In the genomic region with DNA sequence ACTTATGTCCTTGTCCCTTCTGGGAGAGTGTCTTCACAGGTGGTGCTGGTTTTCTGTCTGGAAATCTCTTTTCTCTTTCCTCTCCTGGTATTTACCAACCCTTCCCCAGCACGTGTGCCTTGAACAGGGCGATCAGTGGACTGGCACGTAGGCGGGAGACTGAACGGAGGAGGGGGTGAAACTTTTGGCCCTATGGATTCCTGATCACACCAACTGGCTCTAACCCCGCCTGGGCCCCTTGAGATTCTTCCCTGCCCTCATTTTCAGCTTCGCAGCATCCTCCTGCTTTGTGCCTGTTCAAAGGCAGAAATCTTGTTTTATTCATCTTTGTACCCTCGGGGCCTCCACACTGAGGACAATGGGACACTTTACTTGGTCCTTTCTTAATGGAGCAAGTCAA, we compare ENCODE assay signal across 40 mouse cellular contexts. TPM values are rescaled to one million over a fixed set of nuclear protein-coding genes. Genes with fewer than 3 reads are reported as not detected.
A peak's percentile ranks its signal among the peaks of the same experiment; 100 is the strongest.
DNase-seq lines count a peak whose midpoint lies in the region; ATAC-seq and TF ChIP-seq lines count a peak whose summit lies in the region.
"Had no signal": no experiment of that assay in that cellular context is flagged by ENCODE, and none has a peak within 500 bp of the region (broad histone marks: within the 10 kb centered on the region; RNA-seq: fewer than 3 reads in every experiment).

No protein-coding gene starts in this region.

- H3K36me3 ChIP-seq in heart, adult 2 months (ENCODE audit: control insufficient read depth, insufficient read depth, low read length), result no peaks in the 10 kb centered on the region
- H3K36me3 ChIP-seq in midbrain, embryonic 11.5 days (ENCODE audit: control insufficient read depth, insufficient read depth, low read length), result no peaks in the 10 kb centered on the region
- no peaks in the 10 kb centered on the region for H3K36me3 ChIP-seq in midbrain, embryonic 14.5 days (ENCODE audit: control insufficient read depth, insufficient read depth, low read length)
- H3K36me3 ChIP-seq: embryonic facial prominence, embryonic 12.5 days; intestine, embryonic 15.5 days; limb, embryonic 12.5 days; liver, embryonic 15.5 days; neural tube, embryonic 13.5 days; stomach, embryonic 15.5 days had no signal

- no peaks in the 10 kb centered on the region for H3K27me3 ChIP-seq in heart, adult 2 months (ENCODE audit: control insufficient read depth, insufficient read depth, low read length)
- no peaks in the 10 kb centered on the region for H3K27me3 ChIP-seq in midbrain, embryonic 11.5 days (ENCODE audit: control insufficient read depth, insufficient read depth, low read length)
- H3K27me3 ChIP-seq in midbrain, embryonic 14.5 days (ENCODE audit: control insufficient read depth, insufficient read depth, low read length), result no peaks in the 10 kb centered on the region
- H3K27me3 ChIP-seq: CH12.LX; embryonic facial prominence, embryonic 12.5 days; intestine, embryonic 15.5 days; liver, embryonic 15.5 days; neural tube, embryonic 13.5 days; stomach, embryonic 15.5 days had no signal

- H3K4me1 ChIP-seq in heart, adult 2 months (ENCODE audit: control insufficient read depth, insufficient read depth, low read length), result no peaks in the 10 kb centered on the region
- H3K4me1 ChIP-seq in midbrain, embryonic 11.5 days (ENCODE audit: control insufficient read depth, insufficient read depth, low read length), result peaks cover 12% of the 10 kb centered on the region; the same call in 1 of the 2 replicates
- 0 out of 2 replicates have a peak, but pooled peaks cover 6% of the 10 kb centered on the region for H3K4me1 ChIP-seq in midbrain, embryonic 14.5 days (ENCODE audit: control insufficient read depth, insufficient read depth, low read length)
- H3K4me1 ChIP-seq: intestine, embryonic 15.5 days; liver, embryonic 15.5 days; stomach, embryonic 15.5 days had no signal

- no peak overlapping the region for H3K4me3 ChIP-seq in heart, adult 2 months
- H3K4me3 ChIP-seq in midbrain, embryonic 11.5 days (ENCODE audit: low read depth, low read length), result no peak overlapping the region
- no peak overlapping the region for H3K4me3 ChIP-seq in midbrain, embryonic 14.5 days (replicated peaks; ENCODE audit: low read depth, low read length)
- H3K4me3 ChIP-seq: embryonic facial prominence, embryonic 12.5 days; intestine, embryonic 15.5 days; layer of hippocampus, adult 2 months; left cerebral cortex, adult 2 months; limb, embryonic 12.5 days; liver, embryonic 15.5 days; myocyte; neural tube, embryonic 13.5 days; stomach, embryonic 15.5 days had no signal

- no peak for TF ChIP-seq CTCF in heart, adult 2 months (IDR thresholded peaks at IDR 0.05)

- WGBS in heart, adult 2 months, result 83% methylated on average over 8 of the region's 8 CpGs
- WGBS in midbrain, embryonic 11.5 days, result 40% methylated on average over 8 of the region's 8 CpGs
- WGBS in midbrain, embryonic 14.5 days, result 13% methylated on average over 8 of the region's 8 CpGs

- ATAC-seq in midbrain, embryonic 11.5 days (ENCODE audit: low FRiP score), result peak; percentile 57; the same call in 1 of the 2 replicates
- no peak for ATAC-seq in midbrain, embryonic 14.5 days (ENCODE audit: low FRiP score, low TSS enrichment)
- ATAC-seq: hindbrain, postnatal 0 days; intestine, embryonic 15.5 days had no signal

- H3K9ac ChIP-seq in heart, adult 2 months (ENCODE audit: low read depth, low read length), result no peak overlapping the region
- H3K9ac ChIP-seq in midbrain, embryonic 11.5 days (ENCODE audit: low read length), result no peak overlapping the region
- no peak overlapping the region for H3K9ac ChIP-seq in midbrain, embryonic 14.5 days (replicated peaks; ENCODE audit: low read length)
- H3K9ac ChIP-seq: embryonic facial prominence, embryonic 12.5 days; intestine, embryonic 15.5 days; limb, embryonic 12.5 days; liver, embryonic 15.5 days; lung, embryonic 14.5 days; neural tube, embryonic 13.5 days; stomach, embryonic 15.5 days had no signal

- TF ChIP-seq POLR2A in heart, adult 2 months (IDR thresholded peaks at IDR 0.05; ENCODE audit: insufficient read depth, low read depth, low read length), result no peak

- H3K4me2 ChIP-seq in midbrain, embryonic 11.5 days, result no peak overlapping the region
- H3K4me2 ChIP-seq in midbrain, embryonic 14.5 days (ENCODE audit: low read length), result no peak overlapping the region
- H3K4me2 ChIP-seq: embryonic facial prominence, embryonic 12.5 days; heart, embryonic 11.5 days; intestine, embryonic 15.5 days; limb, embryonic 12.5 days; liver, embryonic 15.5 days; lung, embryonic 14.5 days; neural tube, embryonic 13.5 days; stomach, embryonic 15.5 days had no signal

- intact Hi-C loops in heart, adult 2 months (cut with DNase I), result no loop called here

- H3K27ac ChIP-seq in heart, adult 2 months, result no peak overlapping the region
- no peak overlapping the region for H3K27ac ChIP-seq in midbrain, embryonic 11.5 days (ENCODE audit: low read depth, low read length)
- H3K27ac ChIP-seq in midbrain, embryonic 14.5 days (replicated peaks; ENCODE audit: low read depth, low read length), result no peak overlapping the region
- H3K27ac ChIP-seq: embryonic facial prominence, embryonic 12.5 days; hindbrain, postnatal 0 days; intestine, embryonic 15.5 days; layer of hippocampus, adult 2 months; left cerebral cortex, adult 2 months; limb, embryonic 12.5 days; liver, embryonic 15.5 days; neural tube, embryonic 13.5 days; stomach, embryonic 15.5 days had no signal

- DNase-seq in embryo, embryonic 10 days (ENCODE audit: low spot score), result peak; percentile 26
- no peak for DNase-seq in embryo, embryonic 11 days
- peak; percentile 68 for DNase-seq in heart, adult 11 months
- no peak for DNase-seq in heart, adult 2 months
- no peak for DNase-seq in midbrain, embryonic 11.5 days (ENCODE audit: low spot score, missing footprints)
- DNase-seq in midbrain, embryonic 14.5 days, result no peak
- DNase-seq in MN1 (ENCODE audit: low spot score), result peak; percentile 19
- no peak for DNase-seq in urinary bladder, postnatal 25 days (ENCODE audit: low spot score)
- DNase-seq: adrenal gland, adult 8-10 months; cerebellum, adult 8-10 months; cerebellum, postnatal 25 days; gastrocnemius, postnatal 10 days; heart, postnatal 4 days; kidney, adult 2 months; kidney, postnatal 36 days; lung, embryonic 14.5 days; lung, postnatal 14 days; right cerebral cortex, postnatal 25 days; thymus, adult 18-20 months; thymus, postnatal 25 days had no signal

- H3K79me2 ChIP-seq in heart, adult 2 months (replicated peaks; ENCODE audit: control insufficient read depth, insufficient read depth, low read length), result no peaks in the 10 kb centered on the region

- TF ChIP-seq EP300 in heart, adult 2 months (IDR thresholded peaks at IDR 0.05; ENCODE audit: insufficient read depth, low read depth, low read length), result no peak

- no peaks in the 10 kb centered on the region for H3K9me3 ChIP-seq in midbrain, embryonic 11.5 days (ENCODE audit: control insufficient read depth, low read length)
- no peaks in the 10 kb centered on the region for H3K9me3 ChIP-seq in midbrain, embryonic 14.5 days (ENCODE audit: control insufficient read depth, low read length)
- H3K9me3 ChIP-seq: embryonic facial prominence, embryonic 12.5 days; intestine, embryonic 15.5 days; limb, embryonic 12.5 days; liver, embryonic 15.5 days; neural tube, embryonic 13.5 days; stomach, embryonic 15.5 days had no signal

RNA-seq across cellular contexts. Expression of gene Slc10a4, which starts 12.3 kb away (rescaled TPM):
- total RNA-seq in heart, adult 2 months (2021), result under 1 TPM in 1 of 2 experiments, not detected in 1; 0.16 TPM
- 0.37 and 0.76 TPM in 2 replicates for polyA plus RNA-seq in heart, adult 2 months (2012; rRNA removed)
- 8.3 and 9.0 TPM in 2 replicates for polyA plus RNA-seq in midbrain, embryonic 11.5 days (2014; fragmentation: Nextera tagmentation; extraction: Ambion mirVana)
- 23.2 and 23.6 TPM in 2 replicates for polyA plus RNA-seq in midbrain, embryonic 14.5 days (2014; fragmentation: Nextera tagmentation; extraction: Ambion mirVana)
- total RNA-seq: CH12.LX; gastrocnemius, postnatal 10 days; liver, adult 2 months had no signal
- polyA plus RNA-seq: C2C12; liver, adult 2 months had no signal

RNA-seq across cellular contexts. Expression of gene Gm10135, which starts 19.9 kb away (rescaled TPM):
- total RNA-seq in heart, adult 2 months (2021), result not detected
- polyA plus RNA-seq in heart, adult 2 months (2012; rRNA removed), result not detected in 2 replicates
- not detected in 2 replicates for polyA plus RNA-seq in midbrain, embryonic 11.5 days (2014; fragmentation: Nextera tagmentation; extraction: Ambion mirVana)
- not detected in 2 replicates for polyA plus RNA-seq in midbrain, embryonic 14.5 days (2014; fragmentation: Nextera tagmentation; extraction: Ambion mirVana)
- total RNA-seq: adrenal gland, adult 8-10 months; CH12.LX; ES-E14; gastrocnemius, postnatal 10 days; heart, postnatal 4 days; hindbrain, postnatal 0 days; layer of hippocampus, adult 2 months; layer of hippocampus, postnatal 14 days; left cerebral cortex, adult 2 months; left cerebral cortex, postnatal 25 days; liver, adult 2 months had no signal
- polyA plus RNA-seq: C2C12; embryonic facial prominence, embryonic 12.5 days; gonadal fat pad, adult 2 months; heart, embryonic 11.5 days; heart, postnatal 0 days; hindbrain, postnatal 0 days; intestine, embryonic 15.5 days; kidney, adult 2 months; kidney, embryonic 16.5 days; limb, embryonic 12.5 days; liver, adult 2 months; liver, embryonic 15.5 days; lung, embryonic 14.5 days; myocyte; neural tube, embryonic 13.5 days; stomach, embryonic 15.5 days had no signal

Comparison
In these comparisons a context has a peak if more than half of its experiments do, and no peak if none do; other contexts are left out.
1. DNase-seq: peak in embryo, embryonic 10 days (single experiment), heart, adult 11 months (single experiment) and MN1 (single experiment); none in embryo, embryonic 11 days (single experiment), heart, adult 2 months (0 of 2), midbrain, embryonic 11.5 days (single experiment), midbrain, embryonic 14.5 days (single experiment) and urinary bladder, postnatal 25 days (single experiment).